Mouse (Mus musculus) Patski (cell line): ENCODE measurements around the gene Stambp. TPM values are rescaled to one million over a fixed set of nuclear protein-coding genes. Genes with fewer than 3 reads are reported as not detected.

Source experiments
- ATAC-seq: fragments of 100-300 bp; one replicate; pipeline ENCODE4 v1.8.0; 2021
- CTCF ChIA-PET: fragments of 350-600 bp; sonication (Branson Sonifier 250); formaldehyde crosslinking; loops from one replicate; lab custom pipeline; 2022; ENCODE audit warnings: inconsistent platforms; lab: Charles Lee
- POLR2A ChIA-PET: fragments of 350-600 bp; sonication (Branson Sonifier 250); formaldehyde crosslinking; loops from one replicate; lab custom pipeline; 2022; ENCODE audit warnings: antibody characterized with exemption, inconsistent platforms; lab: Charles Lee
- DNase-seq: peaks from one replicate; pipeline ENCODE4 v3.0.0-alpha.2; 2011; ENCODE audit warnings: low read depth, low spot score
- H3K27me3 ChIP-seq: fragments of 371-371 bp; one replicate; pipeline ENCODE4 v1.5.1; 2021
- CTCF ChIP-seq: fragments of 100-300 bp; IDR thresholded peaks from one replicate; pipeline ENCODE4 v1.5.1; 2021
- in situ Hi-C: fragments of 300-500 bp; cut with MboI; formaldehyde crosslinking; loops from 3 replicates; pipeline ENCODE4 v1.11.1; 2018; ENCODE audit warnings: low pct_unique_long_range_greater_than_20kb, mixed read lengths
- polyA plus RNA-seq: library from polyadenylated mRNA; unstranded; gene quantifications from one replicate; pipeline ENCODE4 v1.2.3, GENCODE M21; 2021

The Stambp gene
- polyA plus RNA-seq, 1 experiment from 2014 or later = 31.1 TPM

- no peak for TF ChIP-seq CTCF
- ATAC-seq (peak; percentile 90), DNase-seq (peak; percentile 56)
- in situ Hi-C loops = no loop called here
- CTCF ChIA-PET = interaction anchor here (1.2 kb wide), 1 partner anchor 11 kb away, joined by 3 read pairs; no protein-coding TSS in a partner anchor
- no peaks in the 10 kb centered on the region for H3K27me3 ChIP-seq
- POLR2A ChIA-PET = interaction anchor here (0.6 to 1.5 kb wide), 2 partner anchors 132 to 273 kb away, joined by 3 to 4 read pairs; no protein-coding TSS in a partner anchor
These were observed 475 bp downstream of the Stambp start for GRCm38 (mm10) chr6:83571840-83572667.

DNA sequence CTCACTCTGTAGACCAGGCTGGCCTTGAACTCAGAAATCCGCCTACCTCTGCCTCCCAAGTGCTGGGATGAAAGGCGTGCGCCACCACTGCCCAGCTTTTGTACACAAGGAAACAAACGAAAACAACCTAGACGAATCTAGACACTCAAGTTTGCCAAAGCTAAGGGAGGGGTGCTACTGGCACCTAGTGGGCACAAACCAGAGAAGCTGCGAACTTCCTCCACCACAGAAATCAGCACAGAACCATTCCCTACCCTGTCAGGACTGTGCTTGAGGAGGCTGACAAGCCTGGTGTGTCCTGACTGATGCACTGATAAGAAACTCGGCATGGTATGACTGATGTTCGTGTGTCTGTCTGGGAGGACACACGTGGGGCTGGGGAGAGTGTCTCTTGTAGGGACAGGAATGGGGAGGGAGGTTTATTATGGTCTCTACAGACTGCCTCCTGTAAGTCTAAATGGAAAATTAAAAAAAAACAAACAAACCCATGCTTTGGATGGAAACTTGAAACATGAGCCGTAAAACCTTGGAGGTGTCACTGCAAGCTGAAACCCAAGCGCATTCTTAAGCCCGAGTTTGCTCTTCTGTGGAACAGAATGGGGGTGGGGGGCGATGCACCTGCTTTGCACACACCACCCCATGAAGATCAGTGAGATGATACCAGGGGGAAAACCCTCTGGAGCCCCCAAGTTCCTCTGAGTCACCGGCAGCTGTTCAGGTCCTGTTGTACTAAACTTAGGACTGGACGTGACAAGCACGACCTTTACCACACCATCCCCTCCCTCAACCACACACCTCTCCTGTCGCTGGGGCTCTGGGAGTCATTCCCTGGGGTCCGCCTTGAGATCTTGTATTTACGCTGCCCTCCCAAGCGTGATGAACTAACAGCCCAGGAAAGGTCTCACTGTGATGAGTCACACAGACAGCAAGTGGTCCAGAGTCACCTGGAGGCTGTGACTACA, 3.3 kb downstream of the Stambp start:
- TF ChIP-seq CTCF = no peak
- in situ Hi-C loops = loop anchor here (5.0 kb wide), 1 partner anchor 57 kb away; no protein-coding TSS in a partner anchor
- DNase-seq (no peak), ATAC-seq (no peak)
- ChIA-PET POLR2A (no interaction called here), CTCF (interaction anchor here (1.3 kb wide), 1 partner anchor 14 kb away, joined by 5 read pairs; no protein-coding TSS in a partner anchor)
- H3K27me3 ChIP-seq = no peaks in the 10 kb centered on the region

DNA sequence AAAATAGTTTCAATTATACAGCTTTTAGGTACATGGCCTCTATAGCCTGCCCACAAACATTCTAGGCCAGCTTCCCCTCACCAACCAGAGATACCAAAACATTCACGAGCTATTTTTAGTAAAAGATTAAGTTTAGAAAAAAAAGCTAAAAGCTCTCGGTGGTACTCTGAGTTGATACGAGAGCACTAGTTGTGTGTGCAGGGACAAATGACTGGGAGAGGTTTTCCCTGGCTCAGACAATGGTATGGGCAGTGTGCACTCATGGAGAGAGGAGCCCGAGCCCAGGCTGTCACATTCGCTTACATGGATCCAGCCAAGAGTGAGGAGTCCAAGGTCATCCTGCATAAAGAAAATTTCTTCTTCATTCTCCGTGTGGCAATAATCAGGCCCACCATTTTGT, 16.6 kb downstream of the Stambp start:
- POLR2A ChIA-PET = no interaction called here
- TF ChIP-seq CTCF = no peak
- in situ Hi-C loops = no loop called here
- no peaks in the 10 kb centered on the region for H3K27me3 ChIP-seq
- DNase-seq (no peak), ATAC-seq (no peak)
- CTCF ChIA-PET = no interaction called here

DNA sequence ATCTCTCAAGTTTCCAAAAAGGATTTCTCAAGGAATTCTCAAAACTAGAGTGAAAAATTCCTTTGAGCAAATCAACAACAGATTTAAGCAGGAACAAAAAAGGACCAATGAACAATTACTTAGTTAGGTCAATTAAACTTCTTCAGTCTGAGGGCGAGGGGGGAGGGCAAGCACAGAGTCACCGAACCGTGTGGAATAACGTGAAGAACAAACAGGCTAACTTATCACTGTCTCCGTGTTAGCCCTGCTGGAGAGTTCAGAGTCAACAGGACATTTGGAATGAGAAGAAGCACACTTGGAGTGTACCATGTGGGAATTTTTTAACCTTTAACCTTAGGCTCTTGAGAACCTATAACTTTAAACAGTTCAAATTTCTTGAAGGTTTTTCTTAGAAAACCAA, 24.2 kb downstream of the Stambp start:
- ATAC-seq (no peak), DNase-seq (no peak)
- H3K27me3 ChIP-seq = no peaks in the 10 kb centered on the region
- ChIA-PET CTCF (no interaction called here), POLR2A (no interaction called here)
- TF ChIP-seq CTCF = no peak
- in situ Hi-C loops = no loop called here

GRCm38 (mm10) chr6:83545778-83546177, 26.8 kb downstream of the Stambp start:
- no peak for ATAC-seq
- in situ Hi-C loops = no loop called here
- H3K27me3 ChIP-seq = no peaks in the 10 kb centered on the region
- TF ChIP-seq CTCF = no peak
- no peak for DNase-seq
- ChIA-PET CTCF (no interaction called here), POLR2A (interaction anchor here (0.6 to 0.7 kb wide), 2 partner anchors 22 to 183 kb away, joined by 3 read pairs; no protein-coding TSS in a partner anchor)

- DNase-seq = peak; percentile 44
- CTCF ChIA-PET = interaction anchor here (1.3 kb wide), 2 partner anchors 20 kb away, joined by 3 read pairs; no protein-coding TSS in a partner anchor
- H3K27me3 ChIP-seq = no peaks in the 10 kb centered on the region
- in situ Hi-C loops = no loop called here
- TF ChIP-seq CTCF = no peak
- POLR2A ChIA-PET = no interaction called here
- ATAC-seq = no peak
These were observed 30.6 kb downstream of the Stambp start for GRCm38 (mm10) chr6:83541756-83542456.

DNA sequence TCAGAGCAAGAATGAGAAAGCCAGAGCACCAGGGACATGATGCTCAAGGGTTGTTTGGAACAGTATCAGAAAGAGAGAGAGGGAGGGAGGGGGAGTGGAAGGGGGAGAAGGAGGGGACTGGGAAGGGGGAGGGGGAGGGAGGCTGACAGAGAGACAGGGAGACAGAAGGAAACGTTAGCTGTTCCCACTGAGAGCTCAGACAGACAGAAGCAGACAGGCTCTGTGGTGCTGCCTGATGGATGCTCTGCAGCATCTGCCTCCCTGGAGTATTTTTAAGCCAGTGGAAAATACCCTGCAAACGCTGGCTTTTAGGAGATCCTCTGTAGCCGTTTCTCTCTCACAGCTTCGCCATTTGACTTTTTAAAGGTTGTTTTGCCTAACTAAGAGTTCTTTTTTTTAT, 32.5 kb downstream of the Stambp start:
- DNase-seq = no peak
- in situ Hi-C loops = no loop called here

GRCm38 (mm10) chr6:83536795-83537059, 35.8 kb downstream of the Stambp start:
- no peak for TF ChIP-seq CTCF
- no peak for ATAC-seq
- no peaks in the 10 kb centered on the region for H3K27me3 ChIP-seq
- DNase-seq = no peak
- POLR2A ChIA-PET = no interaction called here
- CTCF ChIA-PET = interaction anchor here (1.4 kb wide), 2 partner anchors 25 to 46 kb away, joined by 3 to 5 read pairs; no protein-coding TSS in a partner anchor
- in situ Hi-C loops = no loop called here

More for the DNA sequence above, 32.5 kb downstream of the Stambp start:
- ChIA-PET POLR2A (interaction anchor here (1.2 kb wide), 1 partner anchor 22 kb away, joined by 3 read pairs; no protein-coding TSS in a partner anchor), CTCF (no interaction called here)
- TF ChIP-seq CTCF = no peak
- no peaks in the 10 kb centered on the region for H3K27me3 ChIP-seq
- ATAC-seq = no peak

- TF ChIP-seq CTCF = no peak
- POLR2A ChIA-PET = no interaction called here
- no peak for DNase-seq
- CTCF ChIA-PET = no interaction called here
- in situ Hi-C loops = no loop called here
- ATAC-seq = no peak
- no peaks in the 10 kb centered on the region for H3K27me3 ChIP-seq
These were observed 36.3 kb downstream of the Stambp start, which contains the start of gene Actg2 for GRCm38 (mm10) chr6:83536028-83536794. TSS of gene Actg2 (minus strand) at chr6:83536265.
